Mouse (Mus musculus): ENCODE measurements around the gene Zbtb49.

The Zbtb49 gene

GRCm38 (mm10) chr5:38195941-38196340 lies 24.3 kb downstream of the Zbtb49 start:
- no peak for DNase-seq (ENCODE audit: low spot score)

- DNase-seq (ENCODE audit: low spot score): no peak
Measured at GRCm38 (mm10) chr5:38194946-38195345, 25.3 kb downstream of the Zbtb49 start.

- no peak for DNase-seq (ENCODE audit: low spot score)
Measured at GRCm38 (mm10) chr5:38190907-38191306, 29.4 kb downstream of the Zbtb49 start.

- no peak for DNase-seq (ENCODE audit: low spot score)
Measured at GRCm38 (mm10) chr5:38187006-38187405, 33.3 kb downstream of the Zbtb49 start.

- no peak for DNase-seq (ENCODE audit: low spot score)
Measured at GRCm38 (mm10) chr5:38184688-38185285, 35.5 kb downstream of the Zbtb49 start.

- no peak for DNase-seq (ENCODE audit: low spot score)
Measured at GRCm38 (mm10) chr5:38174256-38174912, 45.9 kb downstream of the Zbtb49 start.

GRCm38 (mm10) chr5:38173766-38174165 lies 46.5 kb downstream of the Zbtb49 start:
- DNase-seq (ENCODE audit: low spot score): no peak

GRCm38 (mm10) chr5:38168497-38168896 lies 51.8 kb downstream of the Zbtb49 start:
- no peak for DNase-seq (ENCODE audit: low spot score)

- DNase-seq (ENCODE audit: low spot score): no peak
Measured at GRCm38 (mm10) chr5:38159634-38160413, 60.4 kb downstream of the Zbtb49 start, which contains the start of gene Nsg1. Gene Nsg1, minus strand, starts transcription at chr5:38159907.

- DNase-seq (ENCODE audit: low spot score): peak; percentile 35
Measured at GRCm38 (mm10) chr5:38158947-38159633, 61.2 kb downstream of the Zbtb49 start.

GRCm38 (mm10) chr5:38158501-38158946 lies 61.7 kb downstream of the Zbtb49 start:
- DNase-seq (ENCODE audit: low spot score): no peak

GRCm38 (mm10) chr5:38157481-38158020 lies 62.7 kb downstream of the Zbtb49 start:
- DNase-seq (ENCODE audit: low spot score): no peak

- no peak for DNase-seq (ENCODE audit: low spot score)
Measured at GRCm38 (mm10) chr5:38153636-38154035, 66.6 kb downstream of the Zbtb49 start.

GRCm38 (mm10) chr5:38152201-38153108 lies 67.8 kb downstream of the Zbtb49 start:
- DNase-seq (ENCODE audit: low spot score): no peak

GRCm38 (mm10) chr5:38151264-38151663 lies 69.0 kb downstream of the Zbtb49 start:
- DNase-seq (ENCODE audit: low spot score): no peak

GRCm38 (mm10) chr5:38146524-38146923 lies 73.7 kb downstream of the Zbtb49 start:
- DNase-seq (ENCODE audit: low spot score): no peak

GRCm38 (mm10) chr5:38140893-38141292 lies 79.4 kb downstream of the Zbtb49 start:
- no peak for DNase-seq (ENCODE audit: low spot score)

Data from yolk sac, embryonic 10.5 days (tissue).